Mouse (Mus musculus): ENCODE data around the gene Epb41.
A peak's percentile ranks its signal among the peaks of the same experiment; 100 is the strongest.

Gene Epb41

GRCm38 (mm10) chr4:132043726-132044125 is 31.4 kb downstream of the Epb41 start:
- DNase-seq (ENCODE audit: low read depth) = no peak

- peak; percentile 62 for DNase-seq (ENCODE audit: low read depth)
Observed at GRCm38 (mm10) chr4:132041471-132042332, 33.4 kb downstream of the Epb41 start.

- peak; percentile 91 for DNase-seq (ENCODE audit: low read depth)
Observed at GRCm38 (mm10) chr4:132039975-132040645, 35.0 kb downstream of the Epb41 start.

GRCm38 (mm10) chr4:132039521-132039920 is 35.6 kb downstream of the Epb41 start:
- DNase-seq (ENCODE audit: low read depth) = no peak

- peak; percentile 41 for DNase-seq (ENCODE audit: low read depth)
Observed at GRCm38 (mm10) chr4:132038809-132039208, 36.3 kb downstream of the Epb41 start.

GRCm38 (mm10) chr4:132037991-132038390 is 37.1 kb downstream of the Epb41 start:
- no peak for DNase-seq (ENCODE audit: low read depth)

- peak; percentile 48 for DNase-seq (ENCODE audit: low read depth)
Observed at GRCm38 (mm10) chr4:132037137-132037536, 38.0 kb downstream of the Epb41 start.

- DNase-seq (ENCODE audit: low read depth) = no peak
Observed at GRCm38 (mm10) chr4:132034242-132034641, 40.9 kb downstream of the Epb41 start.

GRCm38 (mm10) chr4:132033183-132033582 is 41.9 kb downstream of the Epb41 start:
- DNase-seq (ENCODE audit: low read depth) = peak; percentile 41

- DNase-seq (ENCODE audit: low read depth) = no peak
Observed at GRCm38 (mm10) chr4:132029851-132030741, 45.0 kb downstream of the Epb41 start.

GRCm38 (mm10) chr4:132027806-132028205 is 47.3 kb downstream of the Epb41 start:
- DNase-seq (ENCODE audit: low read depth) = no peak

GRCm38 (mm10) chr4:132027167-132027566 is 48.0 kb downstream of the Epb41 start:
- DNase-seq (ENCODE audit: low read depth) = no peak

- no peak for DNase-seq (ENCODE audit: low read depth)
Observed at GRCm38 (mm10) chr4:132025738-132026527, 49.2 kb downstream of the Epb41 start.

- DNase-seq (ENCODE audit: low read depth) = no peak
Observed at GRCm38 (mm10) chr4:132025264-132025663, 49.9 kb downstream of the Epb41 start.

- no peak for DNase-seq (ENCODE audit: low read depth)
Observed at GRCm38 (mm10) chr4:132023816-132024215, 51.3 kb downstream of the Epb41 start.

GRCm38 (mm10) chr4:132022639-132023038 is 52.5 kb downstream of the Epb41 start:
- peak; percentile 54 for DNase-seq (ENCODE audit: low read depth)

GRCm38 (mm10) chr4:132021883-132022282 is 53.2 kb downstream of the Epb41 start:
- DNase-seq (ENCODE audit: low read depth) = no peak

GRCm38 (mm10) chr4:132018547-132018946 is 56.6 kb downstream of the Epb41 start:
- no peak for DNase-seq (ENCODE audit: low read depth)

- no peak for DNase-seq (ENCODE audit: low read depth)
Observed at GRCm38 (mm10) chr4:132015374-132015773, 59.7 kb downstream of the Epb41 start.

GRCm38 (mm10) chr4:132011619-132012018 is 63.5 kb downstream of the Epb41 start:
- no peak for DNase-seq (ENCODE audit: low read depth)

- DNase-seq (ENCODE audit: low read depth) = no peak
Observed at GRCm38 (mm10) chr4:132010416-132010815, 64.7 kb downstream of the Epb41 start.

All from naive thymus-derived CD4-positive, alpha-beta T cell, adult 2 months (primary cell).